Mouse (Mus musculus): ENCODE data around the gene Ssna1. TPM values are rescaled to one million over a fixed set of nuclear protein-coding genes. Genes with fewer than 3 reads are reported as not detected.

Gene Ssna1
- 209 TPM in 2 replicates for polyA plus RNA-seq (2015; fragmentation: Nextera tagmentation; extraction: Ambion mirVana)

GRCm38 (mm10) chr2:25271827-25272511, at the start of gene Ssna1, which contains the start of gene Anapc2:
Gene Ssna1 (minus strand): TSS chr2:25272438.
Gene Anapc2 (plus strand): TSS chr2:25272478.
- Histone ChIP-seq H3K4me2 (peak within 1 kb of the TSS; percentile 91), H3K4me3 (replicated peaks) (peak within 1 kb of the TSS; percentile 96), H3K9me3 (no peaks in the 10 kb centered on the region), H3K27ac (peak within 1 kb of the TSS; percentile 92), H3K36me3 (peaks cover 46% of the 10 kb centered on the region), H3K9ac (peak within 1 kb of the TSS; percentile 84), H3K27me3 (replicated peaks) (no peaks in the 10 kb centered on the region), H3K4me1 (peaks cover 36% of the 10 kb centered on the region)
- WGBS: under 1% methylated on average over 53 of the region's 55 CpGs
- ATAC-seq (ENCODE audit: insufficient read depth, low FRiP score, low read depth): peak; percentile 96

DNA sequence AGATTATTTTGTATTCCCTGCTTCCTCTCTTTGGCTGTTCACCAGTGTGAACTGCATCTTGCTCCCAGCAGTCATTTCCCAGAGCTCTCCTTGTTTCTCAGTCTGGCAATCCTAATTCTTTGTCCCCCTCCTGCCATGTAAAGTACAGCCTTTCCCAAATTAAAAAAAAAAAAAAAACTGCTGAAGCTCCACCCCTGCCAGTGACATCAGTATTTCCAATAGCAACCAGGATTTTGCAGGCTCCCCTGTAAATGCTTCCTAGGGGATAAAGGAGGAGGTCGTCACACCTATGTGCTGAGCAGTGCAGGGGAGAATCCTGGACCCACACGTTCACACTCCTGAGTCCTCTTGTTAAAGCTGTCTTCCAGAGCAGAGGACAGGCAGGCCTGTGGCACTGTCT, 47.8 kb upstream of the Ssna1 start:
- Histone ChIP-seq H3K4me3 (replicated peaks) (no peak overlapping the region), H3K9ac (no peak overlapping the region), H3K4me1 (peaks cover 3% of the 10 kb centered on the region; the same call in 1 of the 2 replicates), H3K4me2 (no peak overlapping the region), H3K27ac (no peak overlapping the region), H3K27me3 (replicated peaks) (peaks cover 40% of the 10 kb centered on the region), H3K9me3 (no peaks in the 10 kb centered on the region), H3K36me3 (no peaks in the 10 kb centered on the region)
- no peak for ATAC-seq (ENCODE audit: insufficient read depth, low FRiP score, low read depth)
- WGBS: 31% methylated on average over 2 of the region's 2 CpGs

DNA sequence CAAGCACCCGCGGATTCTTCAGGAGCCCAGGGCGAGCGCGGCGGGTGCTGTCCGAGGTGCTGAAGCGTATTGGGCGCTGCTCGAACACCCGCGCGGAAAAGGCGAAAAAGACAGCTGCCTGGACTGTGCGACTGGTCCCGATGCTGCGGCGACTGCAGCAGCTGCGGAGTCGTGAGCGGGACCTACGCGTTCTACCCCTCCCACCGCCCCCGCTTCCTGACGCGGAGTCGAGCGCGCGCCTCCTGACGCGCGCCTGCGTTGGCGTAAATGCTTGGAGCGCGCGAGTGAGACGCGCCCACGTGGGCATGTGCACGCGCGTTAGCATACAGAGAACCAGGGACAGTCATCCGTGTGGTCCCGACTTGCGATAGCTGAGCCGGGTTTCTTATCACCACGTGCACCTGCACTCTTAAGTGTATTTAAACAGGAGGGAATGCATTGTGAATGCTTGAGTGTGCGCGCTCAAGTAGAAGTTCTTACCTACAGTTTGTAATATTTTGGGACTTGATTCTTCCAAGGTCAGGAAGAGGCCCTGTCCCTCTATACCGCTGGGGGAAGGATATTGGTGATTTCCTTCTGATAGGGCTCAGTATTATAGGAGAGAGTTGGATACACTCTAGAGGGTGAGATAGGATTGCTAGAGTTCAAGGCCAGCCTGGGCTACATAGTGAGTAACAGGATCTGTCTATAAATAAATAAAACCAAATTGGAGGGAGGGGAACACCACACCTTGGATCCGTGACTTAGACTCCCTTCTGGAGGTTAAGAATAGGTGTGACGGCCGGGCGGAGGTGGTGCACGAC, 46.9 kb upstream of the Ssna1 start, which contains the start of gene Grin1:
Gene Grin1, minus strand, starts transcription at position 217 of the 803 bp plus-strand sequence.
- ATAC-seq (ENCODE audit: insufficient read depth, low FRiP score, low read depth): peak; percentile 60
- Histone ChIP-seq H3K4me3 (replicated peaks) (peak within 1 kb of the TSS; percentile 27), H3K4me1 (peaks cover 3% of the 10 kb centered on the region; the same call in 1 of the 2 replicates), H3K9ac (no peak within 1 kb of the TSS), H3K4me2 (peak within 1 kb of the TSS; percentile 66), H3K27me3 (replicated peaks) (peaks cover 40% of the 10 kb centered on the region), H3K27ac (no peak within 1 kb of the TSS), H3K9me3 (no peaks in the 10 kb centered on the region), H3K36me3 (no peaks in the 10 kb centered on the region)
- WGBS: 9% methylated on average over 58 of the region's 58 CpGs

DNA sequence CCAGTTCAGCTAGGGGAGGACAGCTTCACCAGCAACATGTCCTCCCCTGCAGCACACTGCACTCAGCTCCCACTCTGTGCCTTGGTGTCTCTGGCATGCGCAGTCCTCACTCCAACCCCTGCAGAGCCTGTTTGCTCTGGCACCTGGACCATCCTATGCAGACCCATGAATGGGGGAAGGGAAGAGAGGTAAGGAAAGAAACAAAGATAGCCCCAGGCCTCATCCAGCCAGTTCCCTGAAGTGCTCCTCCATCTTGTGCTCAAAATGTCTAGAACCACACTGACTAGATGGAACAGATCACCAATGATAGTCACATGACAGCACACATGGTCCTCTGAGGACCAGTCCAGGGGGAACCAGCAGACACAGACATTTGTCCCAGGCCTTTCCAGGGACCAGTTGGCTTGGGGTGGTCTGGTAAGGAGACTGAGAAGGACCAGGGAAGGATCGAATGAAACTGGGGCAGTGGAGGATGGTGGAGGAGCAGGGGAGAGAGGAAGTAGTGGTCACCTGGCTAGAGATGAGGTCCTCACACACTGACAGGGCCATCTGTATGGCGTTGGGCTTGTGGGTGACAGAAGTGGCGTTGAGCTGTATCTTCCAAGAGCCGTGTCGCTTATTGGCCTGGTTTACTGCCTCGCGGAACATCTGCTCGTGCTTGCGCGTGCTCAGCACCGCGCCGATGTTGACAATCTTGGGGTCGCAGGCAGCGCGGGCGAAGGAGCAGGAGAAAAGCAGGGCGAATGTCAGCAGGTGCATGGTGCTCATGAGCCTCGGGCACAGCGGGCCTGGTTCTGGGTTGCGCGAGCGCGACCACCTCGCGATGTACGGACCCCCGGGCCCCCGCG, 46.1 kb upstream of the Ssna1 start:
- no peak overlapping the region for H3K9ac ChIP-seq
- H3K4me2 ChIP-seq: peak overlapping the region; percentile 66
- H3K9me3 ChIP-seq: no peaks in the 10 kb centered on the region
- H3K27ac ChIP-seq: no peak overlapping the region
- H3K36me3 ChIP-seq: no peaks in the 10 kb centered on the region
- peak overlapping the region; percentile 27 for H3K4me3 ChIP-seq (replicated peaks)
- H3K27me3 ChIP-seq (replicated peaks): peaks cover 43% of the 10 kb centered on the region
- H3K4me1 ChIP-seq: peaks cover 3% of the 10 kb centered on the region; the same call in 1 of the 2 replicates
- peak; percentile 18; the same call in 1 of the 2 replicates for ATAC-seq (ENCODE audit: insufficient read depth, low FRiP score, low read depth)
- 5% methylated on average over 31 of the region's 31 CpGs for WGBS

- Histone ChIP-seq H3K36me3 (no peaks in the 10 kb centered on the region), H3K27ac (no peak overlapping the region), H3K27me3 (replicated peaks) (peaks cover 65% of the 10 kb centered on the region), H3K9me3 (no peaks in the 10 kb centered on the region), H3K4me3 (replicated peaks) (0 out of 2 replicates have a peak overlapping the region, but pooled peaks have one; percentile 11), H3K4me1 (no peaks in the 10 kb centered on the region), H3K9ac (no peak overlapping the region), H3K4me2 (peak overlapping the region; percentile 39; the same call in 1 of the 2 replicates)
- ATAC-seq (ENCODE audit: insufficient read depth, low FRiP score, low read depth): 0 out of 2 replicates have a peak, but pooled peaks have one; percentile 22
- 7% methylated on average over 11 of the region's 11 CpGs for WGBS
Measured at GRCm38 (mm10) chr2:25311491-25311891, 39.3 kb upstream of the Ssna1 start.

DNA sequence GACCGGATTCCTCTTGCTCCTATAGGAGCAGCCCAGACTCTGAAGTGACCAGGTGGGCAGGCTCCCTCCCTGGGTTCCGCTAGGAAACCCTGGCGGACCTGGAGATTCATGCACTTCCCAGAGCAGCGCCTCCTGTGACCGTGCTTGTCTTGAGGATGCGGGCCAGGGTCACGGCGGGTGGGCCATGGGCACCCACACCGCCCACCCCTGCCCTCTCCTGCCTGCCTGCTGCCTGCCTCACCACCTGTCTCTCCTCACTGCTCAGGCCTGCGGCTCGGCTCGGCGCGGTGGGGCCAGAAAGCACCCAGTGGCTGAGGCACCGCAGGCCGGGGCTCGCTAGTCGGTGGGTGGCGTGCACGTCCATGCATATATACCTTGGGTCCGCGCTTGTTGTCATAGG, 38.7 kb upstream of the Ssna1 start:
- no peak overlapping the region for H3K9ac ChIP-seq
- no peak for ATAC-seq (ENCODE audit: insufficient read depth, low FRiP score, low read depth)
- H3K4me3 ChIP-seq (replicated peaks): 0 out of 2 replicates have a peak overlapping the region, but pooled peaks have one; percentile 11

DNA sequence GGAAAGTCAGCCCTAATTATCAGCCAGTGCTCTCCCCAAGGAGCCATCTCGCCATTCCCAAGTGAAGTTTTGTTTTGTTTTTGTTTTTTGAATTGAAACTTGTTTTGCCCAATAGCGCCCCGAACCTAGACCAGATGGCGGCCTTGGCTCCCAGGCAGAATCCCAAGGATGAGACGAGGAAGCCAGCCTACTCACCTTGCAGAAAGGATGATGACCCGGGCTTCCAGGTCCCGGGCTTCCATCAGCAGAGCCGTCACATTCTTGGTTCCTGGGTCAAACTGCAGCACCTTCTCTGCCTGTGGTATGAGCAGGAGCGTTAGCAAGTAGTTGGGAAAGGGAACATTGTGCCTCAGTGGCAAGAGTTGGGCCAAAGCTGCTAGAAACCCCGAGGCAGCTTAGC, 37.9 kb upstream of the Ssna1 start:
- H3K27me3 ChIP-seq (replicated peaks): peaks cover 70% of the 10 kb centered on the region
- H3K4me1 ChIP-seq: peaks cover 3% of the 10 kb centered on the region; the same call in 1 of the 2 replicates
- no peaks in the 10 kb centered on the region for H3K36me3 ChIP-seq
- H3K27ac ChIP-seq: no peak overlapping the region
- no peak overlapping the region for H3K9ac ChIP-seq
- 50% methylated on average over 10 of the region's 10 CpGs for WGBS
- no peak overlapping the region for H3K4me2 ChIP-seq
- H3K9me3 ChIP-seq: no peaks in the 10 kb centered on the region
- no peak for ATAC-seq (ENCODE audit: insufficient read depth, low FRiP score, low read depth)
- no peak overlapping the region for H3K4me3 ChIP-seq (replicated peaks)

More for the DNA sequence above, 38.7 kb upstream of the Ssna1 start:
- Histone ChIP-seq H3K36me3 (no peaks in the 10 kb centered on the region), H3K27ac (no peak overlapping the region), H3K4me1 (no peaks in the 10 kb centered on the region), H3K9me3 (no peaks in the 10 kb centered on the region), H3K27me3 (replicated peaks) (peaks cover 65% of the 10 kb centered on the region), H3K4me2 (peak overlapping the region; percentile 39)
- 1% methylated on average over 22 of the region's 22 CpGs for WGBS

DNA sequence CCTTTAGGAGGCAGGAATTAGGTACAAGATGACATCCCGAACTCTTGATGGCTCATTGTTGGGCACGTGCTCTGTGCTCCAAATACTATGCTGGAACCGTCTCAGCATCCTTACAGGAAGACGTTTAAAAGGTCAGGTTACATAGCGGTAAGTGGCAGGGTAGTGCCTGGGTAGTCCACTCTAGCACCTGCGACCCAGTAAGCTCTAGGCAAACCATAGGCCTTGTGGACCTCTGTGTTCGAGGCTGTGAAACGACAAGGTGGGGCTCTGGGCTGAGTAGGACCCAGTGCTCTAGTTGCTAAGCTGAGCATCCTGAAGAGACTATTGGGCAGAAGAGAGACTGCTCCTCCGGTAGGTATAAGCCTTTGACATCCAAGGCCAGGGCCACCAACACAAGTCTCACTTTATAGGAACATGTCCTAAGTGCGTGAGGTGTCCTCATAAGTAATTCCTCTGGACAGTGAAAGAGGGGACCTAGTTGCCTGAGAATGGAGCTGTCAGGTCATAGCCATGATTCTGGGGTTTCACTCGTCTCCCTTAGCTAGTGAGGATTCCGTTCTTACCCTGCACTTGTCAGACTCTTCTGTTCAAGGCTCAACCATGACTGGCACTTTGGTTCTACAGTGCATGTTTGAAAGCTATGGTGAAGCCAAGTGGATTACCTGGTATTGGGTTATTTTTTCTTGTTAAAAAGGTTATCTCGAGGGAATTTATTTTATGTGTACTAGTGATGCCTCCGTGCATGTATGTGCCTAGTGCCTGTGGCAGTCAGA, 33.5 kb upstream of the Ssna1 start:
- 0 out of 2 replicates have a peak overlapping the region, but pooled peaks have one; percentile 7 for H3K9ac ChIP-seq
- H3K4me1 ChIP-seq: peaks cover 10% of the 10 kb centered on the region; the same call in 1 of the 2 replicates
- H3K4me2 ChIP-seq: peak overlapping the region; percentile 95
- no peaks in the 10 kb centered on the region for H3K9me3 ChIP-seq
- no peaks in the 10 kb centered on the region for H3K36me3 ChIP-seq
- no peak for ATAC-seq (ENCODE audit: insufficient read depth, low FRiP score, low read depth)
- WGBS: 51% methylated on average over 14 of the region's 14 CpGs
- H3K4me3 ChIP-seq (replicated peaks): peak overlapping the region; percentile 45
- H3K27me3 ChIP-seq (replicated peaks): peaks cover 54% of the 10 kb centered on the region
- H3K27ac ChIP-seq: no peak overlapping the region

DNA sequence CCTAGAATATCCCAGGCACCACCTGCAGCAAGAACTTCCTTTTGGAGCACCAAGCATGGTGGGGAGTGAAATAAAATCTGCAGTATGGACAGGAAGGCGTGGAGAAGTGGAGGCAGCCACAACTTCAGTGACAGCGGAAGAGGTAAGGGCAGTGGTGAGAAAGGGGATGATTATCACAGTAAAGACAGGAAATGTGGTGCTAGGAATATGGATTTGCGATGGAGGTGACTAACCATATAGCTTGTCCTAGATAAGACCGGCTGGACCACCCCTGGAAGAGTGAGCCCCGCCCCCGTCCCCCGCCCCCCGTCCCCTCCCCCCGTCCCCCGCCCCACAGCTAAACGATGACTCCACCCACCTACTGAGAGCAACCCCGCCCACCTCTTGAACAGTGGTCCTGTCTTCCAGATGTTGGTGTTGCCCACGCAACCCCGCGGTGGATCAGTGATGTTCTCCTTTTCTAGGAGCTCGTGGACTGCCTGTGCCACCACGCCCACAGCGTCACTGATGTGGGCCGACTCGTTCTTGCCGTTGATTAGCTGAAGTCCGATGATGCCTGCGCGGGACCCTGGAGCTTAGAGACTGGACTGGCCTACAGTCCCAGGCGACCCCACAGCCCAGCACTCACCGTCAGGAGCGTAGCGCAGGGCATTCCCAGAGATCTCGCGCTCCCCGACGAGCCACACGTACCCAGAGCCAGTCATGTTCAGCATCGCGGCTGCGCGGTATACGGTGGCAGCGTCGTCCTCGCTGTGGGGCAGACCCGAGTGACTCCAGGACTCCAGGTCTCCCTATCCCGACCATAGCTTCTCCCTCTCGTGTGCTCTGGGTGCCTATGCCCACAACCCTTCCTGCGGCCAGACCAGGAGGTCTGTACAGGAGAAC, 32.7 kb upstream of the Ssna1 start:
- Histone ChIP-seq H3K4me3 (replicated peaks) (peak overlapping the region; percentile 45), H3K4me2 (peak overlapping the region; percentile 95), H3K9ac (0 out of 2 replicates have a peak overlapping the region, but pooled peaks have one; percentile 7), H3K27me3 (replicated peaks) (peaks cover 48% of the 10 kb centered on the region), H3K9me3 (no peaks in the 10 kb centered on the region), H3K27ac (no peak overlapping the region), H3K36me3 (no peaks in the 10 kb centered on the region), H3K4me1 (peaks cover 10% of the 10 kb centered on the region; the same call in 1 of the 2 replicates)
- whole genome bisulfite sequencing: 2% methylated on average over 40 of the region's 45 CpGs
- peak; percentile 56 for ATAC-seq (ENCODE audit: insufficient read depth, low FRiP score, low read depth)
